Mouse (Mus musculus) frontal cortex, postnatal 36 days (tissue): Measurements from ENCODE around the gene Alk.
A peak's percentile ranks its signal among the peaks of the same experiment; 100 is the strongest.

Source experiments
- DNase-seq, 2 experiments: peaks; one replicate each; pipeline ENCODE4 v3.0.0; 2022; ENCODE audit warnings: low spot score in 2 of 2

Alk gene

GRCm38 (mm10) chr17:72144946-72145598 lies 459.4 kb downstream of the Alk start:
- DNase-seq = no peak

GRCm38 (mm10) chr17:72144461-72144860 lies 460.0 kb downstream of the Alk start:
- DNase-seq = no peak

- DNase-seq = no peak
Observed at GRCm38 (mm10) chr17:72132140-72132911, 472.1 kb downstream of the Alk start.

GRCm38 (mm10) chr17:72121660-72122059 lies 482.8 kb downstream of the Alk start:
- no peak for DNase-seq

GRCm38 (mm10) chr17:72120278-72120677 lies 484.1 kb downstream of the Alk start:
- no peak for DNase-seq

GRCm38 (mm10) chr17:72118376-72118775 lies 486.1 kb downstream of the Alk start:
- DNase-seq = no peak

GRCm38 (mm10) chr17:72115271-72115944 lies 489.0 kb downstream of the Alk start:
- DNase-seq = no peak

- DNase-seq = no peak
Observed at GRCm38 (mm10) chr17:72112004-72112403, 492.4 kb downstream of the Alk start.

GRCm38 (mm10) chr17:72111528-72111927 lies 492.9 kb downstream of the Alk start:
- DNase-seq = no peak

- DNase-seq = no peak
Observed at GRCm38 (mm10) chr17:72087261-72087703, 517.1 kb downstream of the Alk start.

GRCm38 (mm10) chr17:72081396-72081795 lies 523.0 kb downstream of the Alk start:
- no peak for DNase-seq

- peak; percentile 12 to 22 for DNase-seq
Observed at GRCm38 (mm10) chr17:72076306-72076921, 528.0 kb downstream of the Alk start.

GRCm38 (mm10) chr17:72071871-72072270 lies 532.6 kb downstream of the Alk start:
- no peak for DNase-seq

- no peak for DNase-seq
Observed at GRCm38 (mm10) chr17:72068176-72068575, 536.3 kb downstream of the Alk start.

- DNase-seq = no peak
Observed at GRCm38 (mm10) chr17:72062978-72063377, 541.4 kb downstream of the Alk start.

GRCm38 (mm10) chr17:72059312-72059711 lies 545.1 kb downstream of the Alk start:
- DNase-seq = no peak

- no peak for DNase-seq
Observed at GRCm38 (mm10) chr17:72045671-72046070, 558.8 kb downstream of the Alk start.

- peak in 1 of 2 experiments; percentile 24 for DNase-seq
Observed at GRCm38 (mm10) chr17:72043667-72044390, 560.6 kb downstream of the Alk start.

GRCm38 (mm10) chr17:72043001-72043666 lies 561.3 kb downstream of the Alk start:
- peak; percentile 77 to 90 for DNase-seq

- DNase-seq = no peak
Observed at GRCm38 (mm10) chr17:72039176-72039948, 565.1 kb downstream of the Alk start.
